In genomic region chr19:42678191-42678590, GRCm38 (mm10) we compare ENCODE assay signal across 29 mouse cellular contexts.
DNase-seq lines count a peak whose midpoint lies in the region; ATAC-seq and TF ChIP-seq lines count a peak whose summit lies in the region.
"Had no signal": no experiment of that assay in that cellular context is flagged by ENCODE, and none has a peak within 500 bp of the region (broad histone marks: within the 10 kb centered on the region; RNA-seq: fewer than 3 reads in every experiment).

No protein-coding gene starts in this region.

- 61% methylated on average over 10 of the region's 10 CpGs for WGBS in liver, postnatal 0 days (ENCODE audit: insufficient replicate concordance)
- WGBS in midbrain, embryonic 11.5 days, result 68% methylated on average over 10 of the region's 10 CpGs

- DNase-seq in kidney, adult 11 months, result peak; percentile 52
- no peak for DNase-seq in kidney, adult 18-20 months
- DNase-seq in liver, postnatal 0 days, result no peak
- no peak for DNase-seq in liver
- DNase-seq in kidney, postnatal 10 days, result peak; percentile 77
- peak; percentile 8 for DNase-seq in lung, postnatal 14 days
- DNase-seq in midbrain, embryonic 11.5 days (ENCODE audit: low spot score, missing footprints), result no peak
- no peak for DNase-seq in ovary, postnatal 14 days (ENCODE audit: low spot score)
- DNase-seq: adrenal gland, adult 2 months; cerebellum, adult 8-10 months; cerebellum, postnatal 25 days; embryo, embryonic 11 days; gastrocnemius, postnatal 25 days; heart, adult 11 months; thymus, adult 2 months; thymus, postnatal 36 days had no signal

- no peaks in the 10 kb centered on the region for H3K4me1 ChIP-seq in liver, postnatal 0 days (ENCODE audit: insufficient read depth)
- peaks cover 4% of the 10 kb centered on the region; the same call in 1 of the 2 replicates for H3K4me1 ChIP-seq in midbrain, embryonic 11.5 days (ENCODE audit: control insufficient read depth, insufficient read depth, low read length)
- H3K4me1 ChIP-seq: embryonic facial prominence, embryonic 12.5 days; heart, embryonic 15.5 days; intestine, embryonic 15.5 days had no signal

- H3K4me2 ChIP-seq in liver, postnatal 0 days (ENCODE audit: low read depth, low read length), result no peak overlapping the region
- no peak overlapping the region for H3K4me2 ChIP-seq in midbrain, embryonic 11.5 days
- H3K4me2 ChIP-seq: embryonic facial prominence, embryonic 12.5 days; heart, embryonic 15.5 days; hindbrain, embryonic 12.5 days; intestine, embryonic 15.5 days; limb, embryonic 13.5 days; midbrain, embryonic 13.5 days; neural tube, embryonic 13.5 days had no signal

- peak; percentile 22; the same call in 1 of the 2 replicates for TF ChIP-seq EP300 in liver, postnatal 0 days (IDR thresholded peaks at IDR 0.05; ENCODE audit: low read depth)

- H3K27ac ChIP-seq in liver, postnatal 0 days (ENCODE audit: low read depth), result no peak overlapping the region
- H3K27ac ChIP-seq in midbrain, embryonic 11.5 days (ENCODE audit: low read depth, low read length), result no peak overlapping the region
- H3K27ac ChIP-seq: embryonic facial prominence, embryonic 12.5 days; heart, embryonic 10.5 days; heart, embryonic 15.5 days; hindbrain, embryonic 12.5 days; hindbrain, postnatal 0 days; intestine, embryonic 15.5 days; layer of hippocampus, adult 2 months; limb, embryonic 13.5 days; liver, embryonic 14.5 days; midbrain, embryonic 13.5 days; neural tube, embryonic 13.5 days had no signal

- H3K9ac ChIP-seq in liver, postnatal 0 days (replicated peaks), result no peak overlapping the region
- H3K9ac ChIP-seq in midbrain, embryonic 11.5 days (ENCODE audit: low read length), result no peak overlapping the region
- H3K9ac ChIP-seq: embryonic facial prominence, embryonic 12.5 days; heart, embryonic 15.5 days; hindbrain, embryonic 12.5 days; intestine, embryonic 15.5 days; limb, embryonic 13.5 days; liver, embryonic 14.5 days; midbrain, embryonic 13.5 days; neural tube, embryonic 13.5 days had no signal

- ATAC-seq in liver, postnatal 0 days, result no peak
- no peak for ATAC-seq in midbrain, embryonic 11.5 days (ENCODE audit: low FRiP score)
- ATAC-seq: activated CD4-positive, CD25-positive, alpha-beta regulatory T cell, adult 4 months; forebrain, embryonic 14.5 days; hindbrain, postnatal 0 days; intestine, embryonic 15.5 days; midbrain, embryonic 13.5 days had no signal

- H3K9me3 ChIP-seq in liver, postnatal 0 days (ENCODE audit: low read length), result no peaks in the 10 kb centered on the region
- no peaks in the 10 kb centered on the region for H3K9me3 ChIP-seq in midbrain, embryonic 11.5 days (ENCODE audit: control insufficient read depth, low read length)
- H3K9me3 ChIP-seq: embryonic facial prominence, embryonic 12.5 days; heart, embryonic 10.5 days; heart, embryonic 15.5 days; hindbrain, embryonic 12.5 days; intestine, embryonic 15.5 days; midbrain, embryonic 13.5 days; neural tube, embryonic 13.5 days had no signal

- H3K36me3 ChIP-seq in liver, postnatal 0 days (replicated peaks; ENCODE audit: insufficient read depth, low read length), result no peaks in the 10 kb centered on the region
- no peaks in the 10 kb centered on the region for H3K36me3 ChIP-seq in midbrain, embryonic 11.5 days (ENCODE audit: control insufficient read depth, insufficient read depth, low read length)
- H3K36me3 ChIP-seq: embryonic facial prominence, embryonic 12.5 days; heart, embryonic 10.5 days; heart, embryonic 15.5 days; hindbrain, embryonic 12.5 days; intestine, embryonic 15.5 days; limb, embryonic 13.5 days; midbrain, embryonic 13.5 days; neural tube, embryonic 13.5 days had no signal

- no peak overlapping the region for H3K4me3 ChIP-seq in liver, postnatal 0 days (ENCODE audit: low read depth, low read length)
- no peak overlapping the region for H3K4me3 ChIP-seq in midbrain, embryonic 11.5 days (ENCODE audit: low read depth, low read length)
- H3K4me3 ChIP-seq: embryonic facial prominence, embryonic 12.5 days; heart, embryonic 10.5 days; heart, embryonic 15.5 days; hindbrain, embryonic 12.5 days; intestine, embryonic 15.5 days; layer of hippocampus, adult 2 months; limb, embryonic 13.5 days; midbrain, embryonic 13.5 days; neural tube, embryonic 13.5 days had no signal

- H3K27me3 ChIP-seq in liver, postnatal 0 days (ENCODE audit: insufficient read depth, low read length), result no peaks in the 10 kb centered on the region
- no peaks in the 10 kb centered on the region; the same call in 1 of the 2 replicates for H3K27me3 ChIP-seq in midbrain, embryonic 11.5 days (ENCODE audit: control insufficient read depth, insufficient read depth, low read length)
- H3K27me3 ChIP-seq: embryonic facial prominence, embryonic 12.5 days; heart, embryonic 15.5 days; intestine, embryonic 15.5 days had no signal

- TF ChIP-seq CTCF in liver, postnatal 0 days (IDR thresholded peaks at IDR 0.05; ENCODE audit: low read depth), result no peak

Comparison
In these comparisons a context has a peak if more than half of its experiments do, and no peak if none do; other contexts are left out.
1. DNase-seq: peak in kidney, adult 11 months (single experiment), kidney, postnatal 10 days (single experiment) and lung, postnatal 14 days (single experiment); none in kidney, adult 18-20 months (single experiment), liver, postnatal 0 days (single experiment), liver (single experiment), midbrain, embryonic 11.5 days (single experiment) and ovary, postnatal 14 days (single experiment).